Mouse (Mus musculus): ENCODE data around the gene Hlcs.

GRCm38 (mm10) chr16:94330429-94330828, 17.1 kb upstream of the Hlcs start:
- no peak for TF ChIP-seq CTCF (IDR thresholded peaks at IDR 0.05; ENCODE audit: insufficient read depth, low read length)
- no peak for TF ChIP-seq POLR2A (IDR thresholded peaks at IDR 0.05; ENCODE audit: borderline replicate concordance, extremely low read depth, low read depth, low read length)

Data from lung, adult 2 months (tissue).